Mouse (Mus musculus) lung, adult 10 weeks (tissue): ENCODE data around the gene Tmed11. TPM values are rescaled to one million over a fixed set of nuclear protein-coding genes. Genes with fewer than 3 reads are reported as not detected.

Experiments
- polyA plus RNA-seq: library from polyadenylated mRNA; stranded (reverse); fragments of 350-450 nt; fragmentation: Illumina TruSeq; extraction: RNeasy Lipid Tissue Mini Kit (QIAGEN cat#74804); gene quantifications from one replicate; pipeline ENCODE4 v1.2.3, GENCODE M21; 2014; ENCODE audit warnings: low read depth, low replicate concordance; ENCODE audit not compliant: insufficient read depth

The Tmed11 gene
- not detected for polyA plus RNA-seq

DNA sequence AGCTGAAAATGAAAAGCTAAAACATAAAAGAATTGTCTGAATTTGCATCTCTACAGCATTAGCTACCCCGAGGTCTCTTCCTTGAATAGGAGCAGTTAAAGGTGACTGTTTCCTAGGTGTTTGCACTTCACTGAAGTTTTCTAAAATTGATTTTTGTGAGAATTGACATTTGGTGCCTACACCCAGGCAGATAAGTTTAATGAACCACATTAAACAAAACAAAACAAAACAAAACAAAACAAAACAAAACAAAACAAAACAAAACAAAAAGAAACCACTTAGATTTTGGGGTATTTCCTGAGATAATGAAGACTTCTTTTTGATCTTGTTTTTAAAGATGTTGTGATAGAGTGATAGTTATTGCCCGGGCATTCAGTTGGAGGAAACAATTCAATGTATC lies at the start of gene Tmed11:
Tmed11 (minus strand) TSS at position 101 of the 400 bp plus-strand sequence.

DNA sequence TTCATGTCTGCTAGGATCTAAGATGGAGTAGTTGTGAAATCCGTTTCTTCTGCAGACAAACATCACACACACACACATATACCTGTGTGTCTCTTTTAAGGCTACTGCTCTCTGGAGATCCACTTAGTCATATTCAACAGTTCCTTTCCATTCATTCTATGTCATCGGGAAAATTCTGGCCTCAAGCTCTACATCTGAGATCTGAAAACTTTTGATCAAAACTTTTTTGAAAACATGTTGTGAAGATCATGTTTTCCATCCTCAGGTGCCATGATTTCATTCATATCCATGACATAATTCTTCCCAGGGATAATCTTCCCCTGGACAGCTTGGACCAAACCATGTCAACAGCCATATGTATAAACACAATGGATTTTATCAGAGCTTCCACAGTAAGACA lies 13.6 kb upstream of the Tmed11 start, which contains the start of gene Vmn2r8:
Vmn2r8 (minus strand) TSS at position 101 of the 400 bp plus-strand sequence.

DNA sequence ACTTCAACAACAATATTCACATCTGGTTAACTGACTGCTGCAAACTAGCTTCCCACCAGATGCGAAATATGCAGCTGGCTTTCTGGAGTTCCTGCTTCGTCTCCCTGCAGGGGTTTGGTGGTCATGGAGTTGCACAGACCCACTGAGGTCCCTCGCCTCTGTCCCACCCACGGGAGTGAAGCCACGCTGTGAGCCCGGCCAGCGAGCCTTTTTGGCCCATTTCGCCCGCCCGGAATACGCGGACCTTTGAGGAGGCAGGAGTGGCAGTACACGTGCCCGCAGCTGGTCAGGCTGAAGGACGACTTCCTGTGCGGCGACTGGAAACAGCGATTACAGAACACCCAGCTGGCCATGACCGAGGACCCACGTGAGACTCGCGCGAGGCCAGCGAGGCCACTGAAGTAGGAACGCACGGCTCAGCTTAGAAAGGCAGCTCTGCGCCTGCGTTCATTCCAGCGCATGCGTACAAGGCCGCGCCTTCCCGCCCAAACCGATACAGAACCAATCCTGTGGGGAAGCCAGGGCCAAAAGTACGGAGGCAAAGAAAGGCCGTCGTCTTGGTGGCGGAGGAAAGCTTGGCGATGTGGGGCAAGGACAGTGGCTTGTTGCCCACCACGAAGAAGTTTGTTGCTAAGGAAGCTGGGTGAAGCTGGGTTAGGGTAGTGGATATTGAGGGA lies 20.4 kb downstream of the Tmed11 start, which contains the start of gene Rnf212:
Rnf212 (minus strand) TSS at position 353 of the 677 bp plus-strand sequence.

Other genes starting within 250 kb of the Tmed11 start
- gene Cplx1, start 245.3 kb downstream of the Tmed11 start, polyA plus RNA-seq: not detected
- gene Gak, start 165.6 kb downstream of the Tmed11 start, polyA plus RNA-seq: 33.9 TPM
- 11.5 TPM for gene Tmem175, start 165.6 kb downstream of the Tmed11 start, polyA plus RNA-seq
- 6.7 TPM for gene Idua, start 135.0 kb downstream of the Tmed11 start, polyA plus RNA-seq
- 4.6 TPM for gene Dgkq, start 125.7 kb downstream of the Tmed11 start, polyA plus RNA-seq
- not detected for gene Slc26a1, start 119.8 kb downstream of the Tmed11 start, polyA plus RNA-seq
- 16.8 TPM for gene Fgfrl1, start 103.0 kb downstream of the Tmed11 start, polyA plus RNA-seq
- not detected for gene Rnf212, start 20.4 kb downstream of the Tmed11 start, polyA plus RNA-seq
- gene Vmn2r8, start 13.5 kb upstream of the Tmed11 start, polyA plus RNA-seq: not detected
- not detected for gene Vmn2r9, start 57.2 kb upstream of the Tmed11 start, polyA plus RNA-seq
- gene Vmn2r10, start 211.2 kb upstream of the Tmed11 start, polyA plus RNA-seq: not detected